Mouse (Mus musculus) CH12.LX (cell line): ENCODE results near the gene Hmgcl. TPM values are rescaled to one million over a fixed set of nuclear protein-coding genes. Genes with fewer than 3 reads are reported as not detected.
"Not testable (repeated sequence)": the region's sequence is repeated elsewhere in the genome, so short reads cannot be mapped to it uniquely, and the experiment has no call there.

Source experiments
- DNase-seq: peaks from one replicate; pipeline ENCODE4 v3.0.0-alpha.2; 2013; ENCODE audit errors: extremely low read depth
- H3K27ac ChIP-seq: 2 replicates; pipeline ENCODE4 v1.5.1; 2012; ENCODE audit warnings: low read depth, mild to moderate bottlenecking, control low read depth, moderate library complexity; ENCODE audit not compliant: insufficient read depth
- H3K27me3 ChIP-seq: replicated peaks from 2 replicates; pipeline ENCODE3; 2012; ENCODE audit warnings: inconsistent platforms
- H3K36me3 ChIP-seq, 2 experiments: replicated peaks in 1 of 2; 2 replicates each; pipeline versions ENCODE3 to v1.6.1; 2012; ENCODE audit warnings: inconsistent platforms in 1 of 2, low read length in 1 of 2, mild to moderate bottlenecking in 1 of 2, mixed read lengths in 1 of 2, moderate library complexity in 1 of 2; ENCODE audit not compliant: control insufficient read depth in 1 of 2, insufficient read depth in 1 of 2
- H3K4me1 ChIP-seq, 2 experiments: 2 replicates each; pipeline ENCODE4 v1.6.1; 2012; ENCODE audit warnings: inconsistent platforms in 1 of 2, moderate library complexity in 1 of 2; ENCODE audit not compliant: insufficient read depth in 2 of 2, control insufficient read depth in 1 of 2
- H3K4me2 ChIP-seq: 2 replicates; pipeline ENCODE4 v1.6.1; 2012; ENCODE audit warnings: low read depth, mild to moderate bottlenecking, control low read depth; ENCODE audit not compliant: poor library complexity, insufficient read depth, severe bottlenecking
- H3K4me3 ChIP-seq, 3 experiments: fragments of 150-350 bp in 1 of 3; sonication (generic) in 1 of 3; replicated peaks in 1 of 3; 2 replicates each; pipeline versions ENCODE3 to v1.5.1; 2011 to 2012; ENCODE audit warnings: low read depth in 2 of 3, low read length in 2 of 3, mild to moderate bottlenecking in 2 of 3, moderate library complexity in 2 of 3, control low read depth in 1 of 3, improper control_type of control experiment in 1 of 3, inconsistent platforms in 1 of 3, mixed read lengths in 1 of 3; ENCODE audit not compliant: poor library complexity in 1 of 3
- H3K79me2 ChIP-seq: replicated peaks from 2 replicates; pipeline ENCODE4 v1.6.1; 2012; ENCODE audit warnings: mild to moderate bottlenecking, moderate library complexity; ENCODE audit not compliant: control insufficient read depth, poor library complexity, insufficient read depth, severe bottlenecking; ENCODE audit errors: extremely low read depth
- H3K9ac ChIP-seq: 2 replicates; pipeline ENCODE4 v1.6.1; 2012; ENCODE audit warnings: low read depth, mild to moderate bottlenecking, control low read depth, moderate library complexity; ENCODE audit not compliant: insufficient read depth
- H3K9me3 ChIP-seq: replicated peaks from 2 replicates; pipeline ENCODE3; 2012; ENCODE audit warnings: low read length, inconsistent platforms, mixed read lengths
- CHD2 ChIP-seq: IDR thresholded peaks from 2 replicates; pipeline ENCODE4 v1.6.1; 2011; ENCODE audit warnings: low read length, improper control_type of control experiment
- CTCF ChIP-seq, 2 experiments: IDR thresholded peaks in 1 of 2; conservative IDR thresholded peaks in 1 of 2; 2 replicates each; pipeline ENCODE4 v1.5.1; 2011 to 2012; ENCODE audit warnings: low read depth in 2 of 2, low read length in 2 of 2, improper control_type of control experiment in 1 of 2, inconsistent platforms in 1 of 2, mild to moderate bottlenecking in 1 of 2, moderate library complexity in 1 of 2
- EP300 ChIP-seq: IDR thresholded peaks from 2 replicates; pipeline ENCODE4 v1.6.1; 2011; ENCODE audit warnings: low read length, improper control_type of control experiment
- ETS1 ChIP-seq: conservative IDR thresholded peaks from 2 replicates; pipeline ENCODE4 v1.6.1; 2012; ENCODE audit warnings: low read depth, mild to moderate bottlenecking, inconsistent platforms, low read length, improper control_type of control experiment, moderate library complexity
- JUN ChIP-seq: IDR thresholded peaks from 2 replicates; pipeline ENCODE4 v1.6.1; 2011; ENCODE audit warnings: low read depth, mild to moderate bottlenecking, low read length, improper control_type of control experiment, moderate library complexity; ENCODE audit not compliant: insufficient read depth
- MAFK ChIP-seq: IDR thresholded peaks from 2 replicates; pipeline ENCODE4 v1.6.1; 2011; ENCODE audit warnings: low read length, improper control_type of control experiment; ENCODE audit not compliant: insufficient replicate concordance
- MAX ChIP-seq: IDR thresholded peaks from 2 replicates; pipeline ENCODE4 v1.6.1; 2011; ENCODE audit warnings: low read length, improper control_type of control experiment
- MEF2A ChIP-seq: IDR thresholded peaks from 2 replicates; pipeline ENCODE4 v1.6.1; 2014; ENCODE audit warnings: low read depth, mild to moderate bottlenecking, inconsistent platforms, low read length, improper control_type of control experiment, borderline replicate concordance
- MYC ChIP-seq: IDR thresholded peaks from 2 replicates; pipeline ENCODE4 v1.6.1; 2011; ENCODE audit warnings: low read depth, mild to moderate bottlenecking, improper control_type of control experiment, low read length
- NELFE ChIP-seq: IDR thresholded peaks from 2 replicates; pipeline ENCODE4 v1.6.1; 2011; ENCODE audit warnings: low read depth, low read length, improper control_type of control experiment
- PAX5 ChIP-seq: IDR thresholded peaks from 2 replicates; pipeline ENCODE4 v1.6.1; 2012; ENCODE audit warnings: low read length, inconsistent platforms, mixed read lengths
- RAD21 ChIP-seq: IDR thresholded peaks from 2 replicates; pipeline ENCODE4 v1.6.1; 2011; ENCODE audit warnings: low read depth, mild to moderate bottlenecking, low read length, improper control_type of control experiment, moderate library complexity
- SMC3 ChIP-seq: IDR thresholded peaks from 2 replicates; pipeline ENCODE4 v1.6.1; 2011; ENCODE audit warnings: low read depth, low read length, improper control_type of control experiment
- USF1 ChIP-seq: IDR thresholded peaks from 2 replicates; pipeline ENCODE4 v1.6.1; 2014; ENCODE audit warnings: low read depth, mild to moderate bottlenecking, inconsistent platforms, low read length, improper control_type of control experiment
- USF2 ChIP-seq: conservative IDR thresholded peaks from 2 replicates; pipeline ENCODE4 v1.6.1; 2011; ENCODE audit warnings: low read depth, low read length, improper control_type of control experiment
- dilution Hi-C: fragments of 300-500 bp; cut with MboI; formaldehyde crosslinking; loops from 2 replicates; pipeline ENCODE4 v1.14.3; 2020; ENCODE audit warnings: low sequenced_read_pairs; ENCODE audit not compliant: extremely low pct_unique_long_range_greater_than_20kb, extremely low pct_ligation_motif_present
- in situ Hi-C: fragments of 300-500 bp; cut with MboI; formaldehyde crosslinking; loops from 3 replicates; pipeline ENCODE4 v1.14.3; 2019; ENCODE audit warnings: low sequenced_read_pairs, low pct_ligation_motif_present, low pct_unique_long_range_greater_than_20kb, mixed read lengths
- polyA plus RNA-seq: library from polyadenylated mRNA; unstranded; fragments of >175 nt; gene quantifications from 2 replicates; pipeline ENCODE4 v1.2.1, GENCODE M21; 2012; ENCODE audit warnings: low read depth; ENCODE audit not compliant: insufficient read length
- total RNA-seq, 2 experiments: library from RNA; depleted of rRNA; stranded (reverse); fragments of 300-350 nt in 1 of 2; fragments of >200 nt in 1 of 2; gene quantifications; 2 replicates each; pipeline ENCODE4 v1.2.3; 2012 to 2014

Gene Hmgcl
- total and polyA plus RNA-seq, 3 experiments = 27.2 to 42.7 (median 39.5) TPM

- H3K9me3 ChIP-seq, dilution Hi-C loops: not testable (repeated sequence)
- TF ChIP-seq CTCF (conservative IDR thresholded peaks at IDR 0.05 in 1 of 2, IDR thresholded peaks at IDR 0.05 in 1 of 2; ENCODE audit: low read depth in 2 of 2, low read length in 2 of 2) (peak in 1 of 2 experiments; percentile 50; a peak in 2 of 4 replicates), RAD21 (peak; percentile 21), SMC3 (peak; percentile 17; the same call in 1 of the 2 replicates)
- TF ChIP-seq, all 38 proteins: peak for 3; not testable (repeated sequence) for 35
- peaks cover 3 to 16% of the 10 kb centered on the region in 2 experiments; a peak in 3 of 4 replicates for H3K4me1 ChIP-seq
- H3K4me2 ChIP-seq, H3K79me2 ChIP-seq, H3K9ac ChIP-seq, H3K27me3 ChIP-seq, DNase-seq, H3K4me3 ChIP-seq, H3K27ac ChIP-seq: not testable (repeated sequence)
- peaks cover 33 to 62% of the 10 kb centered on the region in 2 experiments for H3K36me3 ChIP-seq
- in situ Hi-C loops = loop anchor here (10.0 kb wide), 1 partner anchor 56 kb away; no protein-coding TSS in a partner anchor
These were observed 5.2 kb upstream of the Hmgcl start for GRCm38 (mm10) chr4:135941026-135941425.

DNA sequence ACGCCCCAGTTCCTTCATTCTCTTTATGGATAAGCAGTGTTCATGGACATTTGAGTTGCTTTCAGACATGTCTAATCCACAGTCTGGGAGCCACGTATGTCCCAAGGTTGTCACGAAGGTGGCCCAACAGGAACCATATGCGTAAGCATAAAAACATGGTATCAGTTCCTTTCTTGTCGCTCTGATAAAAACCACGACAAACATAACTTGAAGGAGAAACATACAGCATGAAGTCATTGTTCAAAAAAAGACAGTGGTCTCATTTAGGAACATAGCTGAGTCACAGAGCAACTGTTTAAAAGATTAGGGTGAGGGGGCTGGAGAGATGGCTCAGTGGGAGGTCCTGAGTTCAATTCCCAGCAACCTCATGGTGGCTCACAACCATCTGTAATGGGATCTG is 4.1 kb upstream of the Hmgcl start:
- in situ Hi-C loops = loop anchor here (10.0 kb wide), 1 partner anchor 57 kb away; no protein-coding TSS in a partner anchor
- Histone ChIP-seq H3K4me2 (no peak overlapping the region), H3K79me2 (no peaks in the 10 kb centered on the region), H3K27me3 (no peaks in the 10 kb centered on the region)
- TF ChIP-seq MYC (no peak), RAD21 (no peak), JUN (peak; percentile 61), MAX (no peak), MEF2A (peak; percentile 70; the same call in 1 of the 2 replicates), USF2 (no peak)
- TF ChIP-seq, all 38 proteins: peak for 2
- H3K4me1 ChIP-seq = peaks cover 3 to 20% of the 10 kb centered on the region in 2 experiments; a peak in 3 of 4 replicates
- peaks cover 27 to 50% of the 10 kb centered on the region in 2 experiments for H3K36me3 ChIP-seq
- H3K9ac ChIP-seq = no peak overlapping the region
- H3K27ac ChIP-seq = no peak overlapping the region
- dilution Hi-C loops = no loop called here
- no peaks in the 10 kb centered on the region for H3K9me3 ChIP-seq
- H3K4me3 ChIP-seq = no peak overlapping the region
- DNase-seq = no peak

GRCm38 (mm10) chr4:135943389-135943788 is 2.9 kb upstream of the Hmgcl start:
- dilution Hi-C loops = no loop called here
- H3K9me3 ChIP-seq = no peaks in the 10 kb centered on the region

More at GRCm38 (mm10) chr4:135943389-135943788, 2.9 kb upstream of the Hmgcl start:
- Histone ChIP-seq H3K27ac (no peak overlapping the region), H3K36me3 (peaks cover 25 to 44% of the 10 kb centered on the region in 2 experiments), H3K27me3 (no peaks in the 10 kb centered on the region), H3K4me1 (peaks cover 3 to 30% of the 10 kb centered on the region in 2 experiments; a peak in 3 of 4 replicates), H3K9ac (no peak overlapping the region), H3K79me2 (no peaks in the 10 kb centered on the region), H3K4me2 (no peak overlapping the region), H3K4me3 (no peak overlapping the region)
- TF ChIP-seq MYC (no peak), MAFK (no peak), USF1 (no peak), ETS1 (no peak), CHD2 (no peak), EP300 (no peak), MAX (no peak), PAX5 (no peak), NELFE (no peak)
- in situ Hi-C loops = loop anchor here (10.0 kb wide), 1 partner anchor 59 kb away; no protein-coding TSS in a partner anchor
- DNase-seq = no peak
